Mouse (Mus musculus) hindbrain, embryonic 15.5 days (tissue): ENCODE measurements at regions not wholly inside any gene's neighbourhood (a gene's known extent, or its start where the extent isn't known, plus 50 kb on each side); places are given as distances from the start of the nearest gene placed in this dataset.
"Not testable (repeated sequence)": the region's sequence is repeated elsewhere in the genome, so short reads cannot be mapped to it uniquely, and the experiment has no call there.

ENCODE experiments used
- ATAC-seq: fragments of 200-750 bp; cut with Nextera tagmentation; 2 replicates; pipeline ENCODE4 v1.8.0; 2017; ENCODE audit warnings: low read depth, moderate number of reproducible peaks, moderate TSS enrichment; ENCODE audit not compliant: low FRiP score
- H3K27ac ChIP-seq: fragments of 300-500 bp; sonication (generic); replicated peaks from 2 replicates; pipeline ENCODE4 v1.5.1; 2015; ENCODE audit warnings: mild to moderate bottlenecking, inconsistent platforms
- H3K27me3 ChIP-seq: fragments of 300-500 bp; sonication (generic); 2 replicates; pipeline ENCODE4 v1.6.1; 2015; ENCODE audit warnings: control low read depth, inconsistent platforms
- H3K36me3 ChIP-seq: fragments of 300-500 bp; sonication (generic); 2 replicates; pipeline ENCODE4 v1.6.1; 2015; ENCODE audit warnings: control low read depth, inconsistent platforms
- H3K4me1 ChIP-seq: fragments of 300-500 bp; sonication (generic); replicated peaks from 2 replicates; pipeline ENCODE4 v1.6.1; 2015; ENCODE audit warnings: control low read depth, inconsistent platforms
- H3K4me2 ChIP-seq: fragments of 300-500 bp; sonication (generic); 2 replicates; pipeline ENCODE4 v1.6.1; 2015; ENCODE audit warnings: moderate library complexity, mild to moderate bottlenecking, inconsistent platforms
- H3K4me3 ChIP-seq: fragments of 300-500 bp; sonication (generic); 2 replicates; pipeline ENCODE4 v1.5.1; 2015; ENCODE audit warnings: mild to moderate bottlenecking, inconsistent platforms
- H3K9ac ChIP-seq: fragments of 300-500 bp; sonication (generic); 2 replicates; pipeline ENCODE4 v1.6.1; 2015; ENCODE audit warnings: inconsistent platforms
- H3K9me3 ChIP-seq: fragments of 300-500 bp; sonication (generic); 2 replicates; pipeline ENCODE4 v1.6.1; 2016; ENCODE audit warnings: control low read depth, inconsistent platforms
- WGBS: fragments of 180-500 bp; shearing (Covaris S2); methylation state at CpG from one replicate; pipeline ENCODE4 v1.1.7; 2015; 5-methylcytosine and 5-hydroxymethylcytosine counted together

DNA sequence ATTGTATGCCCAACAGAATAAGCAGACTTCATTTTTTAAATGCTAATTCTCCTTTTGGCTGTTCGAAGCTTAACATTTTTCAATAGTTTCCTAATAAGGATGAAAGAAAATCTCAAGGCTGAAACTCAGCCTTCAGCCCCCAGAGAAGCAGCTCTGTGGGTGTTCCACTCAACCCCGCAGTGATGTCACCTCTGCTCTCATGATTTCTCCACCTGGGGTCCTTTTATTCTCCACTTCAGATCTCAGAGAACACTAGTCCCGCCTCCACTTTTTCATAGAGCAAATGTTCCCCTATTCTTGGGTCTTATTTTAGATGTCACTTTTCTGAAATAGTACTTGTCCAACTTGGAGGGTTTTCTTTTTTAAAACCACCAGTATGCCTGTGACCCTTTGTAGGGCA, 567.3 kb downstream of the Cntn3 start:
- Histone ChIP-seq H3K27ac (no peak overlapping the region), H3K4me3 (no peak overlapping the region), H3K4me1 (no peaks in the 10 kb centered on the region), H3K9me3 (no peaks in the 10 kb centered on the region), H3K9ac (no peak overlapping the region), H3K36me3 (no peaks in the 10 kb centered on the region), H3K27me3 (no peaks in the 10 kb centered on the region), H3K4me2 (no peak overlapping the region)
- ATAC-seq = no peak
- 57% methylated on average over 3 of the region's 3 CpGs for WGBS

DNA sequence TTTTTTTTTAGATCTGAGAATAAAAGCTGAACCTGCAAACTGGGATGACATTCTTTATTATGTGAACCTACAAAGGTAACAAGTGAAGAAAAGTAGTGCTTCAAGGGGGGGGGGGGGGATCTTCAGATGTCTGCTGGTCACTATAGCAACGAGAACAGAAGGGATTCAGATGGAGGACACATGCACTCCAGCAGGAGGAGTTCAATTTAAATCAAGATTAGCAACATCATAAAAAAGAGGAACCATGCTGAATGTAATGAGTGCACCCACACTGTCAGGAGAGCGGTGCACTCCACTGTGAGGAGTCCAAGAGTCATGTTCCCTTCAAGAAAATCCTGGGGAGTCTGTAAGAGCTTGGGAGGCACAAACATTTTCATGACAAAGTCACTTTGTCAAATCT, 574.7 kb downstream of the Cntn3 start:
- no peak overlapping the region for H3K4me3 ChIP-seq
- WGBS = 26% methylated on average over 2 of the region's 2 CpGs
- H3K4me2 ChIP-seq = no peak overlapping the region
- H3K27me3 ChIP-seq = no peaks in the 10 kb centered on the region
- H3K4me1 ChIP-seq = no peaks in the 10 kb centered on the region
- H3K36me3 ChIP-seq = no peaks in the 10 kb centered on the region
- no peak for ATAC-seq
- H3K9me3 ChIP-seq = no peaks in the 10 kb centered on the region
- no peak overlapping the region for H3K9ac ChIP-seq
- no peak overlapping the region for H3K27ac ChIP-seq

DNA sequence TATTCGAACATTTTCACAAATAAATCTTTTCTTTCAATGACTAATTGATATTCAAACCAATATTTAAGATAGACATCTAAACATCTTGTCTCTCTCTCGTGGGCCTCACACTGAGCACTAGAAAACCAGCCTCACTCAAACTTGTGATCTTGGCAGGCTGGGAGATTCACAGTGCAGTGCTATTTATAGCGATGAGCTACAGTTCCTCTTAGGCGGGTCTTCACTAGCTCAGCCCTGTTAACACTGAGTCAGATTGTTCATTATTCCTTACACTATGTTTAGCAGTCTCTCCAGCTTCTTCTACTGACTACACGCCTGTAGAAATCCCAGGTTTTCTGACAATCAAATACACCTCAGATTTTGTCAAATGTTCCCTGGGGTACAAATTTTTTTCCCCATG, 575.3 kb downstream of the Cntn3 start:
- 37% methylated on average over 5 of the region's 5 CpGs for WGBS
- no peaks in the 10 kb centered on the region for H3K4me1 ChIP-seq
- H3K9ac ChIP-seq = no peak overlapping the region
- no peaks in the 10 kb centered on the region for H3K36me3 ChIP-seq
- no peak overlapping the region for H3K27ac ChIP-seq
- H3K9me3 ChIP-seq = no peaks in the 10 kb centered on the region
- H3K27me3 ChIP-seq = no peaks in the 10 kb centered on the region
- H3K4me3 ChIP-seq = no peak overlapping the region
- ATAC-seq = no peak
- H3K4me2 ChIP-seq = no peak overlapping the region

DNA sequence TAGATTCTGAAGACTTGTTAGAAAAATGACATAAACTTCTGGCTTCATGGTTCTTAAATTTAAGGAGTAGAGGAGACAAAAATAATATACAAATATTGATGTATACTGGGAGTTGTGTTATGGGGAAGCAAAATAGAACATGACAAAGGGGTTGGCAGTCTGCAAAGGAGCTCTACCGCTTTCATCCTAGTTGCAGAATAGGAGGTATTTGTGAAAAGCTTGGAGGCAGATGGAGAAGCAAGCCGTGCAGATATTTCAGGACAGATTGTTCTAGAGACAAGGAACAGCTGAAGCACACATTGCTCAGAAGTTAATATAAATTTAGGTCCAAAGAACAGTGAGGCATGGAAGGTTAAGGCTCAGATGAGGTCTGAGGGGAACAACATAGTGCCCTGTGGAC, 580.1 kb downstream of the Cntn3 start:
- H3K4me2 ChIP-seq = no peak overlapping the region
- no peak overlapping the region for H3K9ac ChIP-seq
- no peak overlapping the region for H3K27ac ChIP-seq
- no peaks in the 10 kb centered on the region for H3K9me3 ChIP-seq
- H3K36me3 ChIP-seq = no peaks in the 10 kb centered on the region
- WGBS = 89% methylated on average over 2 of the region's 2 CpGs
- H3K4me3 ChIP-seq = no peak overlapping the region
- no peak for ATAC-seq
- H3K4me1 ChIP-seq = no peaks in the 10 kb centered on the region
- H3K27me3 ChIP-seq = no peaks in the 10 kb centered on the region

DNA sequence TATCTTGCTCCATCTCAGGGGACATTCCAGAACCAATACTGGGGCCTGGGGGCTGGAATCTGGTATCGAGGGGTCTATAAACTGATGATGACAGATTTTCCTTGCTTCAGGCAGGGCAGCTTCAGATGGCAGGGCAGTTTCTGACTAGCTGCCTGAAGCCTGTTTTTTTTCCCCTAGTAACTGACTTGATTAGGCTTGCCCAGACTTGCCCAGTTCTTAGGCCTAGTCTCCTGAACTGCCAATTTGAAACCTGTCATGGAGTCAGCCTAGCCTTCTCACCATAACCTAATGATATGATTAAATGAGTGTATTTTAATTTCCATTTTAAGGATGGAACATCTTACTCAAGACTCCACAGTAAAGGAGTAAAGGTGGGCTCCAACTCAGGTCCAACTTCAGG, 591.2 kb downstream of the Cntn3 start:
- Histone ChIP-seq H3K9ac (no peak overlapping the region), H3K4me3 (no peak overlapping the region), H3K27ac (no peak overlapping the region), H3K4me2 (no peak overlapping the region), H3K27me3 (no peaks in the 10 kb centered on the region), H3K4me1 (no peaks in the 10 kb centered on the region), H3K36me3 (no peaks in the 10 kb centered on the region), H3K9me3 (no peaks in the 10 kb centered on the region)
- 68% methylated on average over 1 of the region's 1 CpGs for WGBS
- no peak for ATAC-seq

DNA sequence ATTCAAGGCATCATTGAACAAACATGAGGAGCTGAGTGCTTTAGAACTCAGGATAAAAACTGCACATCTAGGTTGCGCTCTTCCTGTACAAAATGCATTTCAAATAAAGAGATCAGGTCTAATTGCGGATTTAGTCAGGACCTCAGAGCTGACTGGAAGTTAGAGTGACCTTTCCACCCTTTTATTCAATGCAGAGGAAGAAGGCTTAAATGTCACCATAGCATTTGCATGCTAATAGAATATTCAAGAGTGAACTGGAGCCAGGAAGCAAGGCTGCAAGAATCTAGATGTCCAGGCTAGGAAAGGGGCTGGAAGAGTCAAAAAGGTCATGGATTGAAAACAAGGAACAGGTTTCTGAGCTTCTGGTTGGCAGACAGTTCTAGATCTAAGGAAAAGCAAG, 593.7 kb downstream of the Cntn3 start:
- no peak for ATAC-seq
- no peak overlapping the region for H3K27ac ChIP-seq
- no peaks in the 10 kb centered on the region for H3K36me3 ChIP-seq
- H3K4me1 ChIP-seq = no peaks in the 10 kb centered on the region
- no peak overlapping the region for H3K4me3 ChIP-seq
- 61% methylated on average over 2 of the region's 2 CpGs for whole genome bisulfite sequencing
- H3K4me2 ChIP-seq = no peak overlapping the region
- H3K9ac ChIP-seq = no peak overlapping the region
- H3K9me3 ChIP-seq = no peaks in the 10 kb centered on the region
- no peaks in the 10 kb centered on the region for H3K27me3 ChIP-seq

DNA sequence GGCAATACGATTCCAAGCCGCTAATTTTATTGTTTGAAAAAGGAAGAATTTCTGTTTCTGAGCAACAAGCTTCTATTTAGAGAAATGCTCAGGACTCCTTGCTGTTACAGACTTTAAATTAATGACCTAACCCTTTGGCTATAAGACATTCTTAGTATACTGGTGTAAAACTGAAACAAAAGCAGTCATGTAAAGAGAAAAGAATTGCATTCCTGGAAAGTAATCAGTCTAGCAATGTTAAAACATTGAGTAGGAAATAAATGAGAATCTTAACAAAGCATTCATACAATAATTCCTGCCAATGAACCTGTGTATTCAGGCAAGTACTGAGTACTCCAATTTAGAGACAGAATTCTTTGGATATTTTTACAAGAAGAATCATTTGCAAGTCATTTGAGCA, 587.2 kb upstream of the Pdzrn3 start:
- Histone ChIP-seq H3K4me1 (no peaks in the 10 kb centered on the region), H3K27ac (no peak overlapping the region), H3K9ac (no peak overlapping the region), H3K4me3 (no peak overlapping the region), H3K4me2 (no peak overlapping the region), H3K27me3 (no peaks in the 10 kb centered on the region), H3K36me3 (no peaks in the 10 kb centered on the region), H3K9me3 (no peaks in the 10 kb centered on the region)
- WGBS = 76% methylated on average over 2 of the region's 2 CpGs
- no peak for ATAC-seq

DNA sequence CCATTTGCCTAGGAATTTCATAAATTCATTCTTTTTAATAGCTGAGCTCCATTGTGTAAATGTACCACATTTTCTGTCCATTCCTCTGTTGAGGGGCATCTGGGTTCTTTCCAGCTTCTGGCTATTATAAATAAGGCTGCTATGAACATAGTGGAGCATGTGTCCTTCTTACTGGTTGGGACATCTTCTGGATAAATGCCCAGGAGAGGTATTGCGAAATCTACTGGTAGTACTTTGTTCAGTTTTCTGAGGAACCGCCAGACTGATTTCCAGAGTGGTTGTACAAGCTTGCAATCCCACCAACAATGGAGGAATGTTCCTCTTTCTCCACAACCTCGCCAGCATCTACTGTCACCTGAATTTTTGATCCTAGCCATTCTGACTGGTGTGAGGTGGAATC, 583.8 kb upstream of the Pdzrn3 start:
- H3K9me3 ChIP-seq, H3K4me1 ChIP-seq, H3K4me3 ChIP-seq, ATAC-seq, H3K27ac ChIP-seq, H3K27me3 ChIP-seq, H3K4me2 ChIP-seq, H3K9ac ChIP-seq, H3K36me3 ChIP-seq: not testable (repeated sequence)
- WGBS = 93% methylated on average over 3 of the region's 3 CpGs

DNA sequence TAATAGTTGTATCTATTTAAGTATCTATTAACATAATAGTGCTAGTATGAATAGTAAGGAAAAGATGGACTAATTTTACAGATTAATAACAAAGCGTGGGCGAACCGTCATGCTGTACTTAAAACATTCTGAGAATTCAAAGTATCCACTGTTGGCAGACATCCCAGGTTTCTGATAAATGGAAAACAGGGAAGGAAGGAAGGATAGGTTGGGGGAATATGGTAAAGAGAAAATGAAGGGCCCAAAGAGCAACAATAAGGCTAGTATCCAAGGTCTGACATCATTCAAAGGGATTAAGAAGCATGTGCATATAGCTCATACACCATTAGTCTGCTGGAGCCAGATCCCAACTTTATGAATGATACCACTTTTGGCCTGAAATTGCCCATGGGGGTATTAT, 572.0 kb upstream of the Pdzrn3 start:
- WGBS = 71% methylated on average over 3 of the region's 3 CpGs
- H3K27me3 ChIP-seq = no peaks in the 10 kb centered on the region
- no peak overlapping the region for H3K4me2 ChIP-seq
- H3K36me3 ChIP-seq = no peaks in the 10 kb centered on the region
- H3K9me3 ChIP-seq = no peaks in the 10 kb centered on the region
- no peak overlapping the region for H3K4me3 ChIP-seq
- no peaks in the 10 kb centered on the region for H3K4me1 ChIP-seq
- H3K27ac ChIP-seq = no peak overlapping the region
- no peak overlapping the region for H3K9ac ChIP-seq
- ATAC-seq = no peak

DNA sequence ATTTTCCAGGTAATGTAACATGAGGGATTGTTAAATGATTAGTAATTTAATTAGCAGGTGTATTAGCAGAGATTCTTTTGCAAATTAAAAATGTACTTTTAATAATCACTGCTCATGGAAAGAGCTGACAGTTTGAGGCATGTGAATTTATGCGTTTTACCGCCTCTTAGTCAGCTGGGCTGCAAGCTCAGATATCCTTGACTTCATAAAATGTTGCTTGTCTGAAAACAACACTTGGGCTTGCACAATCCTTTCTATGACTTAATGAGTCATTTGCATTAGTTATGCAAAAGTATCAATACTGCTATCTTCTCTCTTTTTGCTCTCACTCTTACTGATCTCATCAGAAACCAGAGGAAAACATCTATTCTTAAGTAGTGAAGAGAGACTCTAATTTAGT, 571.3 kb upstream of the Pdzrn3 start:
- Histone ChIP-seq H3K4me2 (no peak overlapping the region), H3K27me3 (no peaks in the 10 kb centered on the region), H3K27ac (no peak overlapping the region), H3K4me1 (no peaks in the 10 kb centered on the region), H3K9ac (no peak overlapping the region), H3K36me3 (no peaks in the 10 kb centered on the region), H3K4me3 (no peak overlapping the region), H3K9me3 (no peaks in the 10 kb centered on the region)
- 73% methylated on average over 2 of the region's 2 CpGs for WGBS
- ATAC-seq = no peak

DNA sequence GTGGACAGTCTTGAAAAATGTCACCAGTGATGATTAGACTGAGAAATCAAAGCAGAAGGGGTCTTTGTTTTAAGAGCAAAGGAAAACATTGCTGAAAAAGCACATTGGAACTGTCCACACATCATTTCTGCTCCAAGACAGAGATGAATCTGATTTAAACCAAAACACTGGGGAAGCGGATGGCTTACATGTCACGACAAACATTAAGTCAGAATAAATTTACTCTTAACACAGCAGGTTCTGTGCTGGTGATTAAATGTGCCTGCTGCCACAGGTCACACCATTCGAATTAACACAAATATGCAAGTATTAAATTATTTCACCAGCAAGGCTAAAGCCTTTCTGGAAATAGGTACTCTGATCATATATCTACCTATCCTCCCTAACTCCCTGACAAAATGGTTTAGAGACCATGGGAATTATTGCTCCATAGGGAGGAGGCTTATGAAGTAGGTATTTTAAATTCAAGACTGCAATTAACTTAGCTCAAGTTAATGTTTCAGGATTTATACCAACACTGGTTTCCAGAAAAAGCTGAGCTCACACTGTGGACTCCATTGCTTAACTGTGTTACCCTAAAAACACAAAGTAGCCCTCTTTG, 562.7 kb upstream of the Pdzrn3 start:
- no peak for ATAC-seq
- H3K4me3 ChIP-seq = no peak overlapping the region
- no peak overlapping the region for H3K4me2 ChIP-seq
- H3K27ac ChIP-seq = no peak overlapping the region
- H3K27me3 ChIP-seq = no peaks in the 10 kb centered on the region
- H3K36me3 ChIP-seq = no peaks in the 10 kb centered on the region
- H3K9ac ChIP-seq = no peak overlapping the region
- H3K4me1 ChIP-seq = no peaks in the 10 kb centered on the region
- 52% methylated on average over 3 of the region's 3 CpGs for WGBS
- no peaks in the 10 kb centered on the region for H3K9me3 ChIP-seq

DNA sequence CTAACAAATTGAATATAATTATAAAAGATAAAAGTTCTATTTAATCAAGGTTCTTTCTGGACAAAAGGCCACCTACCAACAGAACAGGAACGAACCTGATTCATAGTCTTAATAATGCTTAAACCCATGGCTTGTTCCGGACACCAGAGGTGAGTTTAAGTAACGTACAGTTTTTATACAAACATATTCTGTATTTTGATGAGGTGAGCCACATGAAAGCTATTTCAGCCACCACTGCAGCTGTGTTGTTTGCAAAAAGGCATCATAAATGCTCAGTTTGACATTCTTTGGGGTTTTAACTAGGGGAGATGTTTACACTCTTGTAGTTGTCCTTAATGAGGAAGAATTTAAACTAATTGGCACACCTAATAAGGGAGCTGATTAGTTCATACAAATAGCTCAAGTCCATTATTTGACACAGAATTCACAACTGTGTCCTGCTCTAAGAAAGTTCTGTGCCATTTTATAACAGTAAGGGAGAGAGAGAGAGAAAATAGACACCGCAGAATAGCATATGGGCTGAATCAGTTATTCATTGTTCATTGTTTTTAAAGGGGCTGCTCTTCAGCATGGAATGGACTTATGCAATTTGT, 560.8 kb upstream of the Pdzrn3 start:
- H3K4me2 ChIP-seq = no peak overlapping the region
- H3K36me3 ChIP-seq = no peaks in the 10 kb centered on the region
- no peaks in the 10 kb centered on the region for H3K27me3 ChIP-seq
- no peak overlapping the region for H3K27ac ChIP-seq
- H3K9me3 ChIP-seq = no peaks in the 10 kb centered on the region
- ATAC-seq = no peak
- no peak overlapping the region for H3K9ac ChIP-seq
- no peak overlapping the region for H3K4me3 ChIP-seq
- no peaks in the 10 kb centered on the region for H3K4me1 ChIP-seq
- 77% methylated on average over 4 of the region's 4 CpGs for WGBS
